Comparison of ENCODE assay signal across 20 mouse cellular contexts in genomic region chr5:135511105-135511504, GRCm38 (mm10). TPM values are rescaled to one million over a fixed set of nuclear protein-coding genes. Genes with fewer than 3 reads are reported as not detected.
A peak's percentile ranks its signal among the peaks of the same experiment; 100 is the strongest.
DNase-seq lines count a peak whose midpoint lies in the region; ATAC-seq and TF ChIP-seq lines count a peak whose summit lies in the region.
"Had no signal": no experiment of that assay in that cellular context is flagged by ENCODE, and none has a peak within 500 bp of the region (broad histone marks: within the 10 kb centered on the region; RNA-seq: fewer than 3 reads in every experiment).

No protein-coding gene starts in this region.

- no peaks in the 10 kb centered on the region for H3K27me3 ChIP-seq in intestine, postnatal 0 days (replicated peaks; ENCODE audit: control insufficient read depth, insufficient read depth, low read length)
- H3K27me3 ChIP-seq in intestine, embryonic 16.5 days (replicated peaks; ENCODE audit: control insufficient read depth, insufficient read depth, low read length), result no peaks in the 10 kb centered on the region
- no peaks in the 10 kb centered on the region for H3K27me3 ChIP-seq in lung, embryonic 14.5 days (ENCODE audit: insufficient read depth, low read length)
- H3K27me3 ChIP-seq in ES-Bruce4 (ENCODE audit: control insufficient read depth, insufficient read depth, low read length, poor library complexity, severe bottlenecking), result no peaks in the 10 kb centered on the region
- no peaks in the 10 kb centered on the region for H3K27me3 ChIP-seq in splenic B cell, adult 2 months (ENCODE audit: control insufficient read depth, insufficient read depth, low read length, poor library complexity, severe bottlenecking)
- no peaks in the 10 kb centered on the region for H3K27me3 ChIP-seq in forebrain, embryonic 13.5 days
- H3K27me3 ChIP-seq: embryonic facial prominence, embryonic 15.5 days; hindbrain, embryonic 15.5 days; kidney, embryonic 15.5 days; limb, embryonic 15.5 days; midbrain, embryonic 15.5 days had no signal

- 61% methylated on average over 5 of the region's 5 CpGs for WGBS in intestine, postnatal 0 days
- 60% methylated on average over 5 of the region's 5 CpGs for WGBS in intestine, embryonic 16.5 days
- WGBS in lung, embryonic 14.5 days, result 55% methylated on average over 5 of the region's 5 CpGs
- 67% methylated on average over 5 of the region's 5 CpGs for WGBS in forebrain, embryonic 13.5 days

- no peak overlapping the region for H3K9ac ChIP-seq in intestine, postnatal 0 days (ENCODE audit: low read depth, low read length)
- H3K9ac ChIP-seq in intestine, embryonic 16.5 days (ENCODE audit: low read depth, low read length), result no peak overlapping the region
- H3K9ac ChIP-seq in lung, embryonic 14.5 days, result no peak overlapping the region
- no peak overlapping the region for H3K9ac ChIP-seq in ES-Bruce4 (ENCODE audit: low read depth, poor library complexity, severe bottlenecking)
- no peak overlapping the region for H3K9ac ChIP-seq in forebrain, embryonic 13.5 days
- H3K9ac ChIP-seq: embryonic facial prominence, embryonic 15.5 days; hindbrain, embryonic 15.5 days; kidney, embryonic 15.5 days; limb, embryonic 15.5 days; midbrain, embryonic 15.5 days had no signal

- no peak for TF ChIP-seq EP300 in ES-Bruce4 (IDR thresholded peaks at IDR 0.05; ENCODE audit: insufficient read depth, low read depth, low read length)

- no peak overlapping the region for H3K27ac ChIP-seq in intestine, postnatal 0 days (ENCODE audit: low read depth, low read length)
- H3K27ac ChIP-seq in intestine, embryonic 16.5 days (ENCODE audit: low read length), result no peak overlapping the region
- H3K27ac ChIP-seq in lung, embryonic 14.5 days (ENCODE audit: low read depth), result no peak overlapping the region
- H3K27ac ChIP-seq in ES-Bruce4 (ENCODE audit: insufficient read depth, low read length), result no peak overlapping the region
- no peak overlapping the region for H3K27ac ChIP-seq in forebrain, embryonic 13.5 days
- H3K27ac ChIP-seq: embryonic facial prominence, embryonic 15.5 days; hindbrain, embryonic 15.5 days; kidney, embryonic 15.5 days; limb, embryonic 15.5 days; midbrain, embryonic 15.5 days had no signal

- H3K4me3 ChIP-seq in intestine, postnatal 0 days (ENCODE audit: low read depth, low read length), result no peak overlapping the region
- no peak overlapping the region for H3K4me3 ChIP-seq in intestine, embryonic 16.5 days (ENCODE audit: low read length)
- H3K4me3 ChIP-seq in lung, embryonic 14.5 days (ENCODE audit: low read depth, low read length), result no peak overlapping the region
- H3K4me3 ChIP-seq in ES-Bruce4 (ENCODE audit: low read depth, low read length), result no peak overlapping the region
- no peak overlapping the region for H3K4me3 ChIP-seq in forebrain, embryonic 13.5 days
- H3K4me3 ChIP-seq: embryonic facial prominence, embryonic 15.5 days; hindbrain, embryonic 15.5 days; kidney, embryonic 15.5 days; limb, embryonic 15.5 days; midbrain, embryonic 15.5 days had no signal

- no peak overlapping the region for H3K4me2 ChIP-seq in intestine, postnatal 0 days (replicated peaks; ENCODE audit: low read depth)
- no peak overlapping the region for H3K4me2 ChIP-seq in intestine, embryonic 16.5 days (ENCODE audit: low read depth, low read length)
- no peak overlapping the region for H3K4me2 ChIP-seq in lung, embryonic 14.5 days
- no peak overlapping the region for H3K4me2 ChIP-seq in forebrain, embryonic 13.5 days
- H3K4me2 ChIP-seq: embryonic facial prominence, embryonic 15.5 days; hindbrain, embryonic 15.5 days; kidney, embryonic 15.5 days; limb, embryonic 15.5 days; midbrain, embryonic 15.5 days had no signal

- no peak for DNase-seq in lung, embryonic 14.5 days
- DNase-seq in lung, postnatal 25 days (ENCODE audit: low spot score), result no peak
- DNase-seq in splenic B cell, adult 2 months (ENCODE audit: low read depth, low spot score), result peak; percentile 40
- DNase-seq: adrenal gland, adult 8-10 months; cerebellum, adult 8-10 months; heart, adult 18-20 months; right cerebral cortex, postnatal 25 days; thymus, adult 2 months had no signal

- no peak for TF ChIP-seq POLR2A in ES-Bruce4 (IDR thresholded peaks at IDR 0.05; ENCODE audit: insufficient read depth, low read length)

- H3K4me1 ChIP-seq in intestine, postnatal 0 days (replicated peaks; ENCODE audit: control insufficient read depth, insufficient read depth, low read length), result no peaks in the 10 kb centered on the region
- H3K4me1 ChIP-seq in intestine, embryonic 16.5 days (ENCODE audit: control insufficient read depth, insufficient read depth, low read length), result peaks cover 2% of the 10 kb centered on the region; the same call in 1 of the 2 replicates
- H3K4me1 ChIP-seq in lung, embryonic 14.5 days (ENCODE audit: insufficient read depth), result peaks cover 7% of the 10 kb centered on the region
- H3K4me1 ChIP-seq in ES-Bruce4 (ENCODE audit: control insufficient read depth, insufficient read depth, low read length), result no peaks in the 10 kb centered on the region
- H3K4me1 ChIP-seq in forebrain, embryonic 13.5 days, result peaks cover 19% of the 10 kb centered on the region

- no peaks in the 10 kb centered on the region for H3K9me3 ChIP-seq in intestine, postnatal 0 days (ENCODE audit: control insufficient read depth)
- H3K9me3 ChIP-seq in intestine, embryonic 16.5 days (ENCODE audit: control insufficient read depth, low read length), result no peaks in the 10 kb centered on the region
- no peaks in the 10 kb centered on the region for H3K9me3 ChIP-seq in lung, embryonic 14.5 days (ENCODE audit: low read depth, low read length)
- peaks cover 2% of the 10 kb centered on the region; the same call in 1 of the 2 replicates for H3K9me3 ChIP-seq in ES-Bruce4 (replicated peaks; ENCODE audit: control insufficient read depth, insufficient read depth, low read length, poor library complexity, severe bottlenecking)
- peaks cover 7% of the 10 kb centered on the region; the same call in 1 of the 2 replicates for H3K9me3 ChIP-seq in forebrain, embryonic 13.5 days (replicated peaks)
- H3K9me3 ChIP-seq: hindbrain, embryonic 15.5 days; midbrain, embryonic 15.5 days had no signal

- ATAC-seq in intestine, postnatal 0 days, result no peak
- no peak for ATAC-seq in intestine, embryonic 16.5 days
- no peak for ATAC-seq in lung, embryonic 14.5 days (ENCODE audit: insufficient read depth)
- no peak for ATAC-seq in forebrain, embryonic 13.5 days
- ATAC-seq: forebrain, embryonic 14.5 days; midbrain, embryonic 15.5 days had no signal

- peak; percentile 49 for TF ChIP-seq CTCF in intestine, postnatal 0 days (IDR thresholded peaks at IDR 0.05; ENCODE audit: low read depth)
- TF ChIP-seq CTCF in lung, embryonic 14.5 days (IDR thresholded peaks at IDR 0.05; ENCODE audit: low read depth), result peak; percentile 22; the same call in 1 of the 2 replicates
- TF ChIP-seq CTCF in ES-Bruce4 (IDR thresholded peaks at IDR 0.05; ENCODE audit: low read depth, low read length), result peak; percentile 53

- H3K36me3 ChIP-seq in intestine, postnatal 0 days (ENCODE audit: control insufficient read depth, insufficient read depth), result no peaks in the 10 kb centered on the region
- no peaks in the 10 kb centered on the region; the same call in 1 of the 2 replicates for H3K36me3 ChIP-seq in intestine, embryonic 16.5 days (ENCODE audit: control insufficient read depth, insufficient read depth, low read length)
- no peaks in the 10 kb centered on the region for H3K36me3 ChIP-seq in lung, embryonic 14.5 days (ENCODE audit: insufficient read depth)
- H3K36me3 ChIP-seq in ES-Bruce4 (ENCODE audit: control insufficient read depth, insufficient read depth, low read length, poor library complexity, severe bottlenecking), result no peaks in the 10 kb centered on the region
- H3K36me3 ChIP-seq in splenic B cell, adult 2 months (ENCODE audit: control insufficient read depth, insufficient read depth, low read length, poor library complexity, severe bottlenecking), result no peaks in the 10 kb centered on the region
- no peaks in the 10 kb centered on the region; the same call in 1 of the 2 replicates for H3K36me3 ChIP-seq in forebrain, embryonic 13.5 days (ENCODE audit: poor library complexity, severe bottlenecking)
- H3K36me3 ChIP-seq: hindbrain, embryonic 15.5 days; midbrain, embryonic 15.5 days had no signal

RNA-seq across cellular contexts. Expression of gene Hip1, which starts 33.8 kb away (rescaled TPM):
- polyA plus RNA-seq in intestine, postnatal 0 days (2015; fragmentation: Nextera tagmentation; extraction: Ambion mirVana), result 5.9 and 6.4 TPM in 2 replicates
- polyA plus RNA-seq in intestine, embryonic 16.5 days (2015; fragmentation: Nextera tagmentation; extraction: Ambion mirVana), result 15.0 and 15.3 TPM in 2 replicates
- 48.8 and 49.4 TPM in 2 replicates for polyA plus RNA-seq in lung, embryonic 14.5 days (2014; fragmentation: Nextera tagmentation; extraction: Ambion mirVana)
- polyA plus RNA-seq in ES-Bruce4 (2011; ENCODE audit: insufficient read depth, insufficient read length, low read depth, missing spikeins), result 51.6 and 63.2 TPM in 2 replicates
- 32.3 and 38.1 TPM in 2 replicates for polyA plus RNA-seq in forebrain, embryonic 13.5 days (2015; fragmentation: Nextera tagmentation; extraction: Ambion mirVana)

RNA-seq across cellular contexts. Expression of gene Ccl26, which starts 52.3 kb away (rescaled TPM):
- not detected in 2 replicates for polyA plus RNA-seq in intestine, postnatal 0 days (2015; fragmentation: Nextera tagmentation; extraction: Ambion mirVana)
- polyA plus RNA-seq in intestine, embryonic 16.5 days (2015; fragmentation: Nextera tagmentation; extraction: Ambion mirVana), result not detected in 2 replicates
- not detected in 2 replicates for polyA plus RNA-seq in lung, embryonic 14.5 days (2014; fragmentation: Nextera tagmentation; extraction: Ambion mirVana)
- not detected in 2 replicates for polyA plus RNA-seq in ES-Bruce4 (2011; ENCODE audit: insufficient read depth, insufficient read length, low read depth, missing spikeins)
- not detected in 2 replicates for polyA plus RNA-seq in forebrain, embryonic 13.5 days (2015; fragmentation: Nextera tagmentation; extraction: Ambion mirVana)
- polyA plus RNA-seq: embryonic facial prominence, embryonic 15.5 days; forebrain, embryonic 14.5 days; heart, embryonic 16.5 days; hindbrain, embryonic 15.5 days; kidney, embryonic 15.5 days; limb, embryonic 15.5 days; midbrain, embryonic 15.5 days; neural tube, embryonic 11.5 days; thymus, adult 2 months had no signal
